Mouse (Mus musculus) midbrain, embryonic 16.5 days (tissue): ENCODE data around the gene Olfr1042. TPM values are rescaled to one million over a fixed set of nuclear protein-coding genes. Genes with fewer than 3 reads are reported as not detected.
"Not testable (repeated sequence)": the region's sequence is repeated elsewhere in the genome, so short reads cannot be mapped to it uniquely, and the experiment has no call there.

Source experiments
- ATAC-seq: fragments of 200-750 bp; cut with Nextera tagmentation; 2 replicates; pipeline ENCODE4 v1.8.0; 2017; ENCODE audit warnings: moderate TSS enrichment
- H3K27ac ChIP-seq: fragments of 300-500 bp; sonication (generic); 2 replicates; pipeline ENCODE4 v1.5.1; 2014; ENCODE audit warnings: mild to moderate bottlenecking, low read length, mixed read lengths
- H3K27me3 ChIP-seq: fragments of 300-500 bp; sonication (generic); 2 replicates; pipeline ENCODE4 v1.6.1; 2014; ENCODE audit warnings: low read depth, low read length, mixed read lengths; ENCODE audit not compliant: control insufficient read depth, insufficient read depth
- H3K36me3 ChIP-seq: fragments of 300-500 bp; sonication (generic); 2 replicates; pipeline ENCODE4 v1.6.1; 2014; ENCODE audit warnings: mild to moderate bottlenecking, low read length, moderate library complexity, mixed read lengths; ENCODE audit not compliant: control insufficient read depth, insufficient read depth
- H3K4me1 ChIP-seq: fragments of 300-500 bp; sonication (generic); 2 replicates; pipeline ENCODE4 v1.6.1; 2014; ENCODE audit warnings: mild to moderate bottlenecking, low read length, mixed read lengths; ENCODE audit not compliant: control insufficient read depth, insufficient read depth
- H3K4me2 ChIP-seq: fragments of 300-500 bp; sonication (generic); 2 replicates; pipeline ENCODE4 v1.6.1; 2014; ENCODE audit warnings: mild to moderate bottlenecking, low read length, mixed read lengths
- H3K4me3 ChIP-seq: fragments of 300-500 bp; sonication (generic); 2 replicates; pipeline ENCODE4 v1.5.1; 2014; ENCODE audit warnings: low read depth, mild to moderate bottlenecking, low read length, moderate library complexity, mixed read lengths
- H3K9ac ChIP-seq: fragments of 300-500 bp; sonication (generic); 2 replicates; pipeline ENCODE4 v1.6.1; 2014; ENCODE audit warnings: low read depth, low read length, mixed read lengths
- H3K9me3 ChIP-seq: fragments of 300-500 bp; sonication (generic); replicated peaks from 2 replicates; pipeline ENCODE4 v1.6.1; 2014; ENCODE audit warnings: mild to moderate bottlenecking, low read length, mixed read lengths; ENCODE audit not compliant: control insufficient read depth, poor library complexity, severe bottlenecking
- WGBS: fragments of 180-500 bp; shearing (Covaris S2); extraction: QIAGEN DNeasy Blood & Tissue Kit; methylation state at CpG from one replicate; pipeline ENCODE4 v1.1.7; 2014; 5-methylcytosine and 5-hydroxymethylcytosine counted together
- polyA plus RNA-seq: library from polyadenylated mRNA; unstranded; fragments of >200 nt; fragmentation: Nextera tagmentation; extraction: Ambion mirVana; gene quantifications from 2 replicates; pipeline ENCODE4 v1.2.1, GENCODE M21; 2015

Olfr1042 gene
- polyA plus RNA-seq = not detected in 2 replicates

GRCm38 (mm10) chr2:86161738-86162137 is at the start of gene Olfr1042:
TSS of gene Olfr1042 (minus strand) at chr2:86161838.
- no peak for ATAC-seq

GRCm38 (mm10) chr2:86202909-86203308 is 41.3 kb upstream of the Olfr1042 start, which contains the start of gene Olfr1045:
TSS of gene Olfr1045 (minus strand) at chr2:86203009.
- H3K4me3 ChIP-seq = no peak within 1 kb of the TSS
- H3K27ac ChIP-seq = no peak within 1 kb of the TSS
- H3K36me3 ChIP-seq = no peaks in the 10 kb centered on the region
- no peak within 1 kb of the TSS for H3K4me2 ChIP-seq
- no peak for ATAC-seq
- no peaks in the 10 kb centered on the region for H3K27me3 ChIP-seq
- no peaks in the 10 kb centered on the region for H3K4me1 ChIP-seq
- H3K9me3 ChIP-seq = no peaks in the 10 kb centered on the region
- no peak within 1 kb of the TSS for H3K9ac ChIP-seq

More at GRCm38 (mm10) chr2:86161738-86162137, at the start of gene Olfr1042:
- Histone ChIP-seq H3K9me3 (no peaks in the 10 kb centered on the region), H3K36me3 (no peaks in the 10 kb centered on the region), H3K4me1 (no peaks in the 10 kb centered on the region), H3K4me2 (no peak within 1 kb of the TSS), H3K9ac (no peak within 1 kb of the TSS), H3K27me3 (no peaks in the 10 kb centered on the region), H3K4me3 (no peak within 1 kb of the TSS), H3K27ac (no peak within 1 kb of the TSS)
- WGBS = 91% methylated on average over 2 of the region's 2 CpGs

- no peak for ATAC-seq
- H3K36me3 ChIP-seq = no peaks in the 10 kb centered on the region
- H3K9me3 ChIP-seq = no peaks in the 10 kb centered on the region
- no peaks in the 10 kb centered on the region for H3K4me1 ChIP-seq
- WGBS = 61% methylated on average over 1 of the region's 1 CpGs
- H3K4me3 ChIP-seq = no peak overlapping the region
- H3K27ac ChIP-seq = no peak overlapping the region
- no peak overlapping the region for H3K4me2 ChIP-seq
- H3K27me3 ChIP-seq = no peaks in the 10 kb centered on the region
- H3K9ac ChIP-seq = no peak overlapping the region
These were observed 34.2 kb upstream of the Olfr1042 start for GRCm38 (mm10) chr2:86195863-86196262.

GRCm38 (mm10) chr2:86185583-86185982 is 23.9 kb upstream of the Olfr1042 start, which contains the start of gene Olfr52:
TSS of gene Olfr52 (minus strand) at chr2:86185683.
- H3K36me3 ChIP-seq = no peaks in the 10 kb centered on the region
- no peaks in the 10 kb centered on the region for H3K27me3 ChIP-seq
- H3K27ac ChIP-seq = no peak within 1 kb of the TSS
- no peak within 1 kb of the TSS for H3K4me2 ChIP-seq
- ATAC-seq = no peak
- no peaks in the 10 kb centered on the region for H3K9me3 ChIP-seq
- H3K4me1 ChIP-seq = no peaks in the 10 kb centered on the region
- no peak within 1 kb of the TSS for H3K9ac ChIP-seq
- no peak within 1 kb of the TSS for H3K4me3 ChIP-seq

GRCm38 (mm10) chr2:86179950-86180349 is 18.3 kb upstream of the Olfr1042 start:
- Histone ChIP-seq H3K4me3 (no peak overlapping the region), H3K4me2 (no peak overlapping the region), H3K9me3 (no peaks in the 10 kb centered on the region), H3K27me3 (no peaks in the 10 kb centered on the region), H3K4me1 (no peaks in the 10 kb centered on the region), H3K27ac (no peak overlapping the region), H3K9ac (no peak overlapping the region), H3K36me3 (no peaks in the 10 kb centered on the region)
- 83% methylated on average over 3 of the region's 3 CpGs for WGBS
- ATAC-seq = no peak

- no peak within 1 kb of the TSS for H3K27ac ChIP-seq
- no peaks in the 10 kb centered on the region for H3K4me1 ChIP-seq
- H3K4me3 ChIP-seq = no peak within 1 kb of the TSS
- no peaks in the 10 kb centered on the region for H3K27me3 ChIP-seq
- H3K4me2 ChIP-seq = no peak within 1 kb of the TSS
- H3K36me3 ChIP-seq = no peaks in the 10 kb centered on the region
- no peak within 1 kb of the TSS for H3K9ac ChIP-seq
- no peak for ATAC-seq
- H3K9me3 ChIP-seq = no peaks in the 10 kb centered on the region
These were observed 16.1 kb upstream of the Olfr1042 start, which contains the start of gene Olfr1044 for GRCm38 (mm10) chr2:86177720-86178119. TSS of gene Olfr1044 (minus strand) at chr2:86177820.

- 95% methylated on average over 7 of the region's 7 CpGs for WGBS
- not testable (repeated sequence) for H3K4me2 ChIP-seq, ATAC-seq, H3K4me1 ChIP-seq, H3K36me3 ChIP-seq, H3K27me3 ChIP-seq, H3K27ac ChIP-seq, H3K9me3 ChIP-seq, H3K9ac ChIP-seq, H3K4me3 ChIP-seq
These were observed 13.8 kb upstream of the Olfr1042 start for GRCm38 (mm10) chr2:86175422-86175821.

GRCm38 (mm10) chr2:86167422-86167821 is 5.8 kb upstream of the Olfr1042 start, which contains the start of gene Olfr1043:
TSS of gene Olfr1043 (minus strand) at chr2:86167522.
- Histone ChIP-seq H3K9me3 (no peaks in the 10 kb centered on the region), H3K36me3 (no peaks in the 10 kb centered on the region)
- WGBS = 89% methylated on average over 2 of the region's 2 CpGs

GRCm38 (mm10) chr2:86146632-86147031 is 15.0 kb downstream of the Olfr1042 start, which contains the start of gene Olfr1040:
TSS of gene Olfr1040 (minus strand) at chr2:86146732.
- Histone ChIP-seq H3K4me2 (no peak within 1 kb of the TSS), H3K4me1 (no peaks in the 10 kb centered on the region), H3K4me3 (no peak within 1 kb of the TSS), H3K27me3 (no peaks in the 10 kb centered on the region), H3K27ac (no peak within 1 kb of the TSS), H3K9me3 (no peaks in the 10 kb centered on the region), H3K36me3 (no peaks in the 10 kb centered on the region), H3K9ac (no peak within 1 kb of the TSS)
- 82% methylated on average over 1 of the region's 1 CpGs for WGBS
- ATAC-seq = no peak

More at GRCm38 (mm10) chr2:86167422-86167821, 5.8 kb upstream of the Olfr1042 start, which contains the start of gene Olfr1043:
- H3K9ac ChIP-seq = no peak within 1 kb of the TSS
- no peaks in the 10 kb centered on the region for H3K4me1 ChIP-seq
- no peak within 1 kb of the TSS for H3K4me3 ChIP-seq
- no peak within 1 kb of the TSS for H3K27ac ChIP-seq
- H3K27me3 ChIP-seq = no peaks in the 10 kb centered on the region
- no peak for ATAC-seq
- no peak within 1 kb of the TSS for H3K4me2 ChIP-seq
